Mouse (Mus musculus) cerebellum, adult 2 months (tissue): ENCODE measurements around the gene Lingo1.

Experiments
- CTCF ChIP-seq: fragments of 200-500 bp; IDR thresholded peaks from 2 replicates; pipeline ENCODE4 v1.5.1; 2011; ENCODE audit warnings: low read depth, mild to moderate bottlenecking, control low read depth, low read length, moderate library complexity, borderline replicate concordance; ENCODE audit not compliant: insufficient read depth
- POLR2A ChIP-seq: fragments of 200-500 bp; IDR thresholded peaks from 2 replicates; pipeline ENCODE4 v1.6.1; 2011; ENCODE audit warnings: low read length, control low read depth, borderline replicate concordance; ENCODE audit not compliant: insufficient read depth

GRCm38 (mm10) chr9:56623361-56623760 is 172.9 kb downstream of the Lingo1 start:
- no peak for TF ChIP-seq CTCF
- no peak for TF ChIP-seq POLR2A
